Mouse (Mus musculus): ENCODE measurements around the gene Ermp1.

DNA sequence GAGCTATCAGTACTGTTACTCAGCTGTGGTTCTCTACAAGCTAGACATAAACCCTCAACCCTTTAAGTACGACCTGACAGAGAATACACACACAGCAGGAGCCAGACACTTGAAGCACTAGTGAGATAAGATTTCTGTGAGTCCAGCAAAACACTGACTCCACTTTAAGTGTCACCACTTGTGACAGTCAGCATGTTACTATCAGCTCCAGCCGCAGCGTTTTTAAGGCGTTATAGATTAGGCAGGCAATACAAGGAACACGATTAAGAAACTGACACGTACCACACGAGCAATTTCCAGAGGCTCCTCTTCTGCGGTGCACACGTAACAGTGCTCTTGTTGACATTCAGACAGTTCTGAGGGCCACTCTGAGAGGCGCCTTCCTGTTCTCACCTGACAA, 37.3 kb downstream of the Ermp1 start:
- TF ChIP-seq CTCF (IDR thresholded peaks at IDR 0.05; ENCODE audit: low read depth, low read length) (no peak), POLR2A (IDR thresholded peaks at IDR 0.05; ENCODE audit: borderline replicate concordance, low read depth, low read length) (no peak)
